Mouse (Mus musculus): Measurements from ENCODE around the gene Cmtm2b. TPM values are rescaled to one million over a fixed set of nuclear protein-coding genes. Genes with fewer than 3 reads are reported as not detected.
"Not testable (repeated sequence)": the region's sequence is repeated elsewhere in the genome, so short reads cannot be mapped to it uniquely, and the experiment has no call there.

Gene Cmtm2b
- polyA plus RNA-seq (2015; fragmentation: Nextera tagmentation; extraction: Ambion mirVana): not detected in 2 replicates

GRCm38 (mm10) chr8:104321930-104322329 is at the start of gene Cmtm2b:
Cmtm2b (plus strand) TSS chr8:104322230.
- H3K4me2 ChIP-seq; H3K4me1 ChIP-seq; H3K4me3 ChIP-seq (replicated peaks); ATAC-seq (ENCODE audit: insufficient read depth, low FRiP score, low read depth); H3K27me3 ChIP-seq (replicated peaks); H3K9me3 ChIP-seq; H3K27ac ChIP-seq; H3K9ac ChIP-seq; H3K36me3 ChIP-seq: not testable (repeated sequence)
- WGBS: 85% methylated on average over 12 of the region's 12 CpGs

GRCm38 (mm10) chr8:104293081-104293480 is 28.9 kb upstream of the Cmtm2b start, which contains the start of gene Cmtm2a:
Cmtm2a (minus strand) TSS chr8:104293181.
- not testable (repeated sequence) for H3K27me3 ChIP-seq (replicated peaks); H3K27ac ChIP-seq; H3K4me1 ChIP-seq; H3K9me3 ChIP-seq; H3K4me3 ChIP-seq (replicated peaks); H3K36me3 ChIP-seq; ATAC-seq (ENCODE audit: insufficient read depth, low FRiP score, low read depth); H3K4me2 ChIP-seq; H3K9ac ChIP-seq
- 87% methylated on average over 12 of the region's 12 CpGs for WGBS

DNA sequence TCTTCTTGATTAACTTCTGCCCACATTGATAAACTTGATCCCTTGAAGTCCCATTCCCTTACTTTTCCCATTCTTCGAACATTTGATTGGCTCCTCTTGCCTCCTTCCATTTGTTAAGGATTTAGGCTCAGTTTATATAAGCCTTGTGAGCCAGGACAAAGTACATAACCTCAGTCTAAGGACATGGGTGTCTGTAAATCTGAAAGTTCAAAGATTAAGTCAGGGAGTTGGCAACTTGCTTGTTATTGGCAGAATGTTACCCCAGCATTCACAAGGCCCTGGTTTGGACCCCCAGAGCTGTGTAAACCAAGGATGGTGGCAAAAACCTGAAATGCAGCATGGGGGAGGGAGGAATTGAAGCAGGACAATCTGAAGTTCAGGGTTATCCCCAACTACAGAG is 27.6 kb upstream of the Cmtm2b start:
- no peaks in the 10 kb centered on the region for H3K9me3 ChIP-seq
- no peaks in the 10 kb centered on the region for H3K36me3 ChIP-seq
- ATAC-seq (ENCODE audit: insufficient read depth, low FRiP score, low read depth): no peak
- H3K4me3 ChIP-seq (replicated peaks): no peak overlapping the region
- H3K9ac ChIP-seq: no peak overlapping the region
- H3K4me1 ChIP-seq: no peaks in the 10 kb centered on the region
- no peak overlapping the region for H3K27ac ChIP-seq
- WGBS: 86% methylated on average over 1 of the region's 1 CpGs
- H3K4me2 ChIP-seq: no peak overlapping the region
- H3K27me3 ChIP-seq (replicated peaks): no peaks in the 10 kb centered on the region

- H3K27ac ChIP-seq; H3K36me3 ChIP-seq; H3K9ac ChIP-seq; H3K27me3 ChIP-seq (replicated peaks); H3K4me1 ChIP-seq; H3K4me3 ChIP-seq (replicated peaks); H3K9me3 ChIP-seq; H3K4me2 ChIP-seq; ATAC-seq (ENCODE audit: insufficient read depth, low FRiP score, low read depth): not testable (repeated sequence)
- WGBS: 21% methylated on average over 3 of the region's 3 CpGs
Observed at GRCm38 (mm10) chr8:104301577-104301976, 20.5 kb upstream of the Cmtm2b start.

GRCm38 (mm10) chr8:104302536-104302935 is 19.5 kb upstream of the Cmtm2b start:
- not testable (repeated sequence) for H3K4me3 ChIP-seq (replicated peaks); ATAC-seq (ENCODE audit: insufficient read depth, low FRiP score, low read depth); H3K27me3 ChIP-seq (replicated peaks); H3K4me2 ChIP-seq; H3K27ac ChIP-seq; H3K4me1 ChIP-seq; H3K9ac ChIP-seq; H3K36me3 ChIP-seq; H3K9me3 ChIP-seq
- WGBS: 93% methylated on average over 4 of the region's 4 CpGs

GRCm38 (mm10) chr8:104304962-104305361 is 17.1 kb upstream of the Cmtm2b start:
- WGBS: 84% methylated on average over 11 of the region's 11 CpGs
- Histone ChIP-seq H3K9ac (no peak overlapping the region), H3K27ac (no peak overlapping the region), H3K4me1 (no peaks in the 10 kb centered on the region), H3K36me3 (no peaks in the 10 kb centered on the region), H3K27me3 (replicated peaks) (no peaks in the 10 kb centered on the region), H3K4me3 (replicated peaks) (no peak overlapping the region), H3K4me2 (no peak overlapping the region), H3K9me3 (no peaks in the 10 kb centered on the region)
- ATAC-seq (ENCODE audit: insufficient read depth, low FRiP score, low read depth): no peak

DNA sequence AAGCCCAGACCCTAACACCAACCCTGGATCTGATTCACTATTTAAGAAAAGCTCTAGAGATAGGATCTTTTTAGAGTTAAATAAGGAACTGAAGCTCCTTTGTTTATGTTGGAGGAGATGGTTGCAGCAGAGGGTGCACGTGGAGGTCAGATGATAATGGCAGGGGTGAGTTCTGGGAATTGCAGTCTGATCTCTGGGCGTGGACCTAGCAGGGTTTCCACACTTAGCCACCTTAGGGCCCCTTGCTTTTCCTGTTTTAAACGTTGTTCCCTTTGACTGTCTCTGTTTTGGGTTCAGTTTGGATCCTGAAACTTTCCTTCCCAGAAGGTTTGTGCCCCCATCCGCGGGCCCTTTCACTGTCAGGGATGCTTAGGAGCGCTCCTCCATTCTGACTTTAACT is 13.7 kb upstream of the Cmtm2b start:
- 43% methylated on average over 6 of the region's 6 CpGs for WGBS
- not testable (repeated sequence) for H3K4me1 ChIP-seq; H3K4me2 ChIP-seq; H3K27ac ChIP-seq; H3K27me3 ChIP-seq (replicated peaks); H3K4me3 ChIP-seq (replicated peaks); ATAC-seq (ENCODE audit: insufficient read depth, low FRiP score, low read depth); H3K36me3 ChIP-seq; H3K9ac ChIP-seq; H3K9me3 ChIP-seq

DNA sequence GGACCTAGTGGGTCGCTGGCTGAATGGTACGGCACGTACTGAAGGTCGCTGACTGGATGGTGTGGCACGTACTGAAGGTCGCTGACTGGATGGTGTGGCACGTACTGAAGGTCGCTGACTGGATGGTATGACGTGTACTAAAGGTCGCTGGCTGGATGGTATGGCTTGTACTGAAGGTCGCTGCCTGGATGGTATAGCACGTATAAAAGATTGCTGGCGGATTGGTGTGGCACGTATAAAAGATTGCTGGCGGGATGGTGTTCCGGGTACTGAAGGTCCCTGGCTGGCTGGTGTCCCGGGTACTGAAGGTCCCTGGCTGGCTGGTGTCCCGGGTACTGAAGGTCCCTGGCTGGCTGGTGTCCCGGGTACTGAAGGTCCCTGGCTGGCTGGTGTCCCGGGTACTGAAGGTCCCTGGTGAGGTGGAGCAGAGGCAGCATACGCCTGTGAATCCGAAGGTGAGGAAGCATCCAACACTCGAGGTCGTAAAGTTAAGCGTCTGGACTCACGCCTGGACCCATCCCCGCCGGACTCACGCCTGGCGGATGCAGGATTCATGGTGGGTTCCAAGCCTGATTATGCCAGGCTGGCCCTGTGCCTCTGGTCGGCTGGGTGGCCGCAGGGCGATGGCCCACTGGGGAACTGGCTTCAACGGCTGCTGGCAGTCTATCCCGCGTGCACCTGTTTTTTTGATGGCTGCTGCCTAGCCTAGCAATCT is 12.4 kb upstream of the Cmtm2b start, which contains the start of the genes Gm45711 and Cmtm1:
TSS of gene Gm45711 (minus strand) at position 641 of the 715 bp plus-strand sequence.
TSS of gene Cmtm1 (minus strand) at position 705 of the 715 bp plus-strand sequence.
- WGBS: 88% methylated on average over 36 of the region's 36 CpGs
- not testable (repeated sequence) for H3K36me3 ChIP-seq; H3K9ac ChIP-seq; H3K27me3 ChIP-seq (replicated peaks); H3K4me1 ChIP-seq; H3K4me3 ChIP-seq (replicated peaks); H3K4me2 ChIP-seq; H3K9me3 ChIP-seq; H3K27ac ChIP-seq
- peak; percentile 14; the same call in 1 of the 2 replicates for ATAC-seq (ENCODE audit: insufficient read depth, low FRiP score, low read depth)

- 87% methylated on average over 3 of the region's 3 CpGs for WGBS
- H3K4me3 ChIP-seq (replicated peaks); H3K27ac ChIP-seq; H3K36me3 ChIP-seq; H3K27me3 ChIP-seq (replicated peaks); H3K4me2 ChIP-seq; H3K9me3 ChIP-seq; H3K4me1 ChIP-seq; H3K9ac ChIP-seq; ATAC-seq (ENCODE audit: insufficient read depth, low FRiP score, low read depth): not testable (repeated sequence)
Observed at GRCm38 (mm10) chr8:104312023-104312422, 10.0 kb upstream of the Cmtm2b start.

DNA sequence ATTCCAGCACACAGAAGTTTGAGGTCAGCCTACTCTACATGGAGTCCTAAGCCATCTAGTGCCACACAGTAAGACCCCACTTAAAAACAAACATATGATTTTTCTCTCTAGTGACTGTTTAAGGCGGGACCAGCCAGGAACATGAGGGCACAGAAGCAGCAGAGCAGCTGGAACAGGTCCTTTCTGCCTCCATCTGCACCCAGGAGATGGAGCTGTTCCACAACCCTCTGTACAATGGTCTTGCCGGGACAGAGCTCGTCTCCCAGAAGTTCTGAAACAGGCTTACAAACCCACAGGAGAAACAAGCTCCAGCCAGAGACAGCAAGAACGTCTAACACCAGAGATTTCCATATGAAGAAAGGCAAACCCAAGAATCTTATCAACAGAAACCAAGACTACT is 8.7 kb upstream of the Cmtm2b start:
- H3K4me3 ChIP-seq (replicated peaks): no peak overlapping the region
- WGBS: 49% methylated on average over 4 of the region's 4 CpGs

GRCm38 (mm10) chr8:104321267-104321666 is 763 bp upstream of the Cmtm2b start, which contains the start of gene Gm11020:
Gm11020 (plus strand) TSS chr8:104321567.
- ATAC-seq (ENCODE audit: insufficient read depth, low FRiP score, low read depth); H3K27ac ChIP-seq; H3K4me1 ChIP-seq; H3K9me3 ChIP-seq; H3K4me3 ChIP-seq (replicated peaks); H3K4me2 ChIP-seq; H3K9ac ChIP-seq; H3K27me3 ChIP-seq (replicated peaks); H3K36me3 ChIP-seq: not testable (repeated sequence)
- 80% methylated on average over 11 of the region's 11 CpGs for WGBS

More for the DNA sequence above, 8.7 kb upstream of the Cmtm2b start:
- no peak for ATAC-seq (ENCODE audit: insufficient read depth, low FRiP score, low read depth)
- H3K4me2 ChIP-seq: no peak overlapping the region
- no peaks in the 10 kb centered on the region for H3K9me3 ChIP-seq
- H3K27me3 ChIP-seq (replicated peaks): no peaks in the 10 kb centered on the region
- H3K9ac ChIP-seq: no peak overlapping the region
- no peaks in the 10 kb centered on the region for H3K36me3 ChIP-seq
- H3K4me1 ChIP-seq: no peaks in the 10 kb centered on the region
- H3K27ac ChIP-seq: no peak overlapping the region

- no peaks in the 10 kb centered on the region for H3K36me3 ChIP-seq
- WGBS: 72% methylated on average over 5 of the region's 5 CpGs
- H3K27me3 ChIP-seq (replicated peaks): no peaks in the 10 kb centered on the region
- no peak overlapping the region for H3K4me2 ChIP-seq
- H3K4me3 ChIP-seq (replicated peaks): no peak overlapping the region
- no peaks in the 10 kb centered on the region for H3K4me1 ChIP-seq
- no peak for ATAC-seq (ENCODE audit: insufficient read depth, low FRiP score, low read depth)
- H3K9ac ChIP-seq: no peak overlapping the region
- no peak overlapping the region for H3K27ac ChIP-seq
- no peaks in the 10 kb centered on the region for H3K9me3 ChIP-seq
Observed at GRCm38 (mm10) chr8:104332665-104333631, 10.9 kb downstream of the Cmtm2b start.

Data from stomach, embryonic 15.5 days (tissue).